In genomic region chr16:96327251-96327650, GRCm38 (mm10) we compare ENCODE assay signal across 7 mouse cellular contexts.
DNase-seq lines count a peak whose midpoint lies in the region; ATAC-seq and TF ChIP-seq lines count a peak whose summit lies in the region.
"Not testable (repeated sequence)": the region's sequence is repeated elsewhere in the genome, so short reads cannot be mapped to it uniquely, and the experiment has no call there.

No protein-coding gene starts in this region.

- H3K4me2 ChIP-seq in intestine, postnatal 0 days (replicated peaks; ENCODE audit: low read depth): peak overlapping the region; percentile 21; the same call in 1 of the 2 replicates

- not testable (repeated sequence) for TF ChIP-seq POLR2A in liver, adult 2 months (IDR thresholded peaks at IDR 0.05; ENCODE audit: extremely low read depth, insufficient read depth, low read length)

- not testable (repeated sequence) for H3K4me3 ChIP-seq in intestine, postnatal 0 days (ENCODE audit: low read depth, low read length); liver, adult 2 months (ENCODE audit: insufficient read depth, low read depth, low read length)

- not testable (repeated sequence) for H3K36me3 ChIP-seq in intestine, postnatal 0 days (ENCODE audit: control insufficient read depth, insufficient read depth); liver, adult 2 months (ENCODE audit: control insufficient read depth, insufficient read depth, low read length)

- not testable (repeated sequence) for H3K9me3 ChIP-seq in intestine, postnatal 0 days (ENCODE audit: control insufficient read depth)

- H3K27me3 ChIP-seq in intestine, postnatal 0 days (replicated peaks; ENCODE audit: control insufficient read depth, insufficient read depth, low read length); liver, adult 2 months (ENCODE audit: control insufficient read depth, insufficient read depth, low read length): not testable (repeated sequence)

- ATAC-seq in intestine, postnatal 0 days: not testable (repeated sequence)

- H3K4me1 ChIP-seq in intestine, postnatal 0 days (replicated peaks; ENCODE audit: control insufficient read depth, insufficient read depth, low read length): not testable (repeated sequence)
- peaks cover 11% of the 10 kb centered on the region for H3K4me1 ChIP-seq in liver, adult 2 months (ENCODE audit: control insufficient read depth, insufficient read depth, low read length)

- 22% methylated on average over 9 of the region's 9 CpGs for WGBS in intestine, postnatal 0 days
- 24% methylated on average over 9 of the region's 9 CpGs for WGBS in liver, adult 2 months

- H3K79me2 ChIP-seq in liver, adult 2 months (ENCODE audit: control insufficient read depth, insufficient read depth, low read length): not testable (repeated sequence)

- H3K9ac ChIP-seq in intestine, postnatal 0 days (ENCODE audit: low read depth, low read length); liver, adult 2 months (ENCODE audit: low read depth, low read length): not testable (repeated sequence)

- not testable (repeated sequence) for TF ChIP-seq CTCF in intestine, postnatal 0 days (IDR thresholded peaks at IDR 0.05; ENCODE audit: low read depth); liver, adult 2 months (IDR thresholded peaks at IDR 0.05; ENCODE audit: low read depth, low read length)

- DNase-seq in T-cell, adult 2 months (ENCODE audit: low spot score): peak; percentile 9
- DNase-seq in kidney, postnatal 10 days: peak; percentile 47
- peak; percentile 61 for DNase-seq in liver, adult 2 months (ENCODE audit: extremely low read depth, low read depth, low spot score)
- DNase-seq in lung, postnatal 36 days: peak; percentile 61
- peak; percentile 19 to 44 for DNase-seq in thymus, adult 18-20 months
- DNase-seq in urinary bladder, adult 18-20 months (ENCODE audit: low spot score in 2 of 2): peak; percentile 35 to 63

- H3K27ac ChIP-seq in intestine, postnatal 0 days (ENCODE audit: low read depth, low read length); liver, adult 2 months (replicated peaks; ENCODE audit: insufficient read depth, low read depth, low read length): not testable (repeated sequence)

Comparison
In these comparisons a context has a peak if more than half of its experiments do, and no peak if none do; other contexts are left out.
1. DNase-seq: peak in every context shown above with its lines; median percentile 61 in liver, adult 2 months; 61 in lung, postnatal 36 days; 49 in urinary bladder, adult 18-20 months; 47 in kidney, postnatal 10 days; 32 in thymus, adult 18-20 months; 9 in T-cell, adult 2 months.